Mouse (Mus musculus): ENCODE results near the gene Cfap157. TPM values are rescaled to one million over a fixed set of nuclear protein-coding genes. Genes with fewer than 3 reads are reported as not detected.

The Cfap157 gene
- polyA plus RNA-seq, 1 experiment from 2014 or later = 0.57 TPM

- Histone ChIP-seq H3K4me3 (ENCODE audit: low read depth, low read length) (no peak overlapping the region), H3K27ac (ENCODE audit: low read depth, low read length) (no peak overlapping the region), H3K9ac (ENCODE audit: low read depth, low read length) (no peak overlapping the region), H3K27me3 (ENCODE audit: control insufficient read depth, insufficient read depth, low read length) (no peaks in the 10 kb centered on the region), H3K36me3 (ENCODE audit: control insufficient read depth, insufficient read depth, low read length) (peaks cover 21% of the 10 kb centered on the region), H3K9me3 (replicated peaks; ENCODE audit: control insufficient read depth, low read length) (no peaks in the 10 kb centered on the region), H3K4me2 (no peak overlapping the region), H3K4me1 (ENCODE audit: control insufficient read depth, insufficient read depth, low read length) (peaks cover 13% of the 10 kb centered on the region)
- ATAC-seq (replicated peaks; ENCODE audit: insufficient number of reproducible peaks, low FRiP score, low TSS enrichment) = no peak
- WGBS (ENCODE audit: insufficient replicate concordance) = 85% methylated on average over 13 of the region's 13 CpGs
These were observed 11.7 kb upstream of the Cfap157 start for GRCm38 (mm10) chr2:32795748-32796418.

DNA sequence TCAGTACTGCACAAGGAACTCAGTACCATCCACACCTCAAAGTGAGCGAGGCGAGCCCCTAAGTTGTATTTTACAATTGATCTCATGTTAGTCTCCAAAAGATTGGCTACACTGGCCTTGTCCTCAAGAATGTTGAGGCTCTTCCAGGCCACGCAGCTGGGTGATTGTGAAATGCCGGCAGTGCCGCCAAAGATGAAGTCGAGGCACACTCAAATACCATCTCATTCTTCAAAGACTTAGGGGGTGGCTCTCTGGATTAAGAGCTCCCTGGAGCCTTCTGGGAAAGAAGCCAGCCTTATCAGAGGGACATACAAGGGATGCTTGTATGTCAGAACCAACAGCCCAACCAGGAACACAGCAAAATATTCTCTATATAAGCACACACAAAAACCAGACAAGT, 7.1 kb upstream of the Cfap157 start:
- no peak for ATAC-seq (replicated peaks; ENCODE audit: insufficient number of reproducible peaks, low FRiP score, low TSS enrichment)
- H3K4me2 ChIP-seq = no peak overlapping the region
- H3K9me3 ChIP-seq (replicated peaks; ENCODE audit: control insufficient read depth, low read length) = no peaks in the 10 kb centered on the region
- no peak overlapping the region for H3K27ac ChIP-seq (ENCODE audit: low read depth, low read length)
- H3K9ac ChIP-seq (ENCODE audit: low read depth, low read length) = no peak overlapping the region
- H3K4me1 ChIP-seq (ENCODE audit: control insufficient read depth, insufficient read depth, low read length) = 0 out of 2 replicates have a peak, but pooled peaks cover 3% of the 10 kb centered on the region
- no peak overlapping the region for H3K4me3 ChIP-seq (ENCODE audit: low read depth, low read length)
- 72% methylated on average over 6 of the region's 6 CpGs for WGBS (ENCODE audit: insufficient replicate concordance)
- peaks cover 4% of the 10 kb centered on the region; the same call in 1 of the 2 replicates for H3K36me3 ChIP-seq (ENCODE audit: control insufficient read depth, insufficient read depth, low read length)
- H3K27me3 ChIP-seq (ENCODE audit: control insufficient read depth, insufficient read depth, low read length) = no peaks in the 10 kb centered on the region

GRCm38 (mm10) chr2:32788581-32788980, 4.4 kb upstream of the Cfap157 start:
- no peaks in the 10 kb centered on the region for H3K9me3 ChIP-seq (replicated peaks; ENCODE audit: control insufficient read depth, low read length)

DNA sequence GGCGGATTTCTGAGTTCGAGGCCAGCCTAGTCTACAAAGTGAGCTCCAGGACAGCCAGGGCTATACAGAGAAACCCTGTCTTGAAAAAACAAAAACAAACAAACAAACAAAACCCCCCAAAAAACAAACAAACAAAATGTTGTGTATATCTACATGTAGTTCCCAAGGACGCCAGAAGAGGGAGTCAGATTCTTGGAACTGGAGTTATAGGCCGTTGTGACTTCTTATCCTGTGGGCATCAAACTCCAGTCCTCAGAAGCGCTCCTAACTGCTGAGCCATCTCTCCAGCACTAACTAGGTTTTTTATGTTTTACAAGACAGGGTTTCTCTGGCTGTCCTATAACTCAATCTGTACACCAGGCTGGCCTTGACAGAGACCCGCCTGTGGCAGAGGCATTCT, 2.9 kb upstream of the Cfap157 start:
- ATAC-seq (replicated peaks; ENCODE audit: insufficient number of reproducible peaks, low FRiP score, low TSS enrichment) = no peak
- WGBS (ENCODE audit: insufficient replicate concordance) = 48% methylated on average over 5 of the region's 6 CpGs
- H3K27me3 ChIP-seq (ENCODE audit: control insufficient read depth, insufficient read depth, low read length) = no peaks in the 10 kb centered on the region
- no peak overlapping the region for H3K27ac ChIP-seq (ENCODE audit: low read depth, low read length)
- H3K4me2 ChIP-seq = no peak overlapping the region
- no peaks in the 10 kb centered on the region for H3K36me3 ChIP-seq (ENCODE audit: control insufficient read depth, insufficient read depth, low read length)
- H3K4me1 ChIP-seq (ENCODE audit: control insufficient read depth, insufficient read depth, low read length) = peaks cover 6% of the 10 kb centered on the region; the same call in 1 of the 2 replicates
- H3K9ac ChIP-seq (ENCODE audit: low read depth, low read length) = no peak overlapping the region
- no peaks in the 10 kb centered on the region for H3K9me3 ChIP-seq (replicated peaks; ENCODE audit: control insufficient read depth, low read length)
- no peak overlapping the region for H3K4me3 ChIP-seq (ENCODE audit: low read depth, low read length)

More at GRCm38 (mm10) chr2:32788581-32788980, 4.4 kb upstream of the Cfap157 start:
- Histone ChIP-seq H3K36me3 (ENCODE audit: control insufficient read depth, insufficient read depth, low read length) (no peaks in the 10 kb centered on the region), H3K27ac (ENCODE audit: low read depth, low read length) (no peak overlapping the region), H3K4me3 (ENCODE audit: low read depth, low read length) (no peak overlapping the region), H3K4me1 (ENCODE audit: control insufficient read depth, insufficient read depth, low read length) (peaks cover 6% of the 10 kb centered on the region; the same call in 1 of the 2 replicates), H3K4me2 (no peak overlapping the region), H3K27me3 (ENCODE audit: control insufficient read depth, insufficient read depth, low read length) (no peaks in the 10 kb centered on the region), H3K9ac (ENCODE audit: low read depth, low read length) (no peak overlapping the region; the same call in 1 of the 2 replicates)
- ATAC-seq (replicated peaks; ENCODE audit: insufficient number of reproducible peaks, low FRiP score, low TSS enrichment) = no peak
- 48% methylated on average over 2 of the region's 2 CpGs for WGBS (ENCODE audit: insufficient replicate concordance)

GRCm38 (mm10) chr2:32781710-32782109, 2.5 kb downstream of the Cfap157 start:
- Histone ChIP-seq H3K27me3 (ENCODE audit: control insufficient read depth, insufficient read depth, low read length) (no peaks in the 10 kb centered on the region), H3K9ac (ENCODE audit: low read depth, low read length) (no peak overlapping the region), H3K4me3 (ENCODE audit: low read depth, low read length) (no peak overlapping the region), H3K27ac (ENCODE audit: low read depth, low read length) (no peak overlapping the region), H3K36me3 (ENCODE audit: control insufficient read depth, insufficient read depth, low read length) (no peaks in the 10 kb centered on the region), H3K4me2 (no peak overlapping the region), H3K9me3 (replicated peaks; ENCODE audit: control insufficient read depth, low read length) (no peaks in the 10 kb centered on the region), H3K4me1 (ENCODE audit: control insufficient read depth, insufficient read depth, low read length) (peaks cover 3% of the 10 kb centered on the region; the same call in 1 of the 2 replicates)
- no peak for ATAC-seq (replicated peaks; ENCODE audit: insufficient number of reproducible peaks, low FRiP score, low TSS enrichment)
- WGBS (ENCODE audit: insufficient replicate concordance) = 72% methylated on average over 6 of the region's 6 CpGs

DNA sequence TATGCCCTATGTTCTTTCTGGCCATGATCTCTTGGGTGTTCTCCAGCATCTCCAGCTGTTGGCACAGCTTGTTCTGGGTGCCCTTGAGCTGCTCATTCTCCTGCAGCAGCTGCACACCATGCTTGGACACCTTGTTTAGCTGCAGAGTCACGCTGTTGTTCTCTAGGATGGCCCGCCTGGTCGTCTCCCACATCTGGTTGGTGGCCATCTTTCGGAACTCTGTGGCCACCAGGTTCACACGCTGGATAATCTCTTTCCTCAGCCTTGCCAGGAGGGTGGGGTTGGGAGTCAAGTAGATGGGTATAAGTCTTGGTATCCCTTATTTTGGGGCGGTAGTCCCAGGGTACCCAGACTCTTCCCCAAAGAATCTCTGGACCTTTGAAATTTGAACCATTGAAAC, 4.5 kb downstream of the Cfap157 start:
- ATAC-seq (replicated peaks; ENCODE audit: insufficient number of reproducible peaks, low FRiP score, low TSS enrichment) = no peak
- H3K9ac ChIP-seq (ENCODE audit: low read depth, low read length) = no peak overlapping the region
- no peaks in the 10 kb centered on the region for H3K27me3 ChIP-seq (ENCODE audit: control insufficient read depth, insufficient read depth, low read length)
- no peaks in the 10 kb centered on the region for H3K9me3 ChIP-seq (replicated peaks; ENCODE audit: control insufficient read depth, low read length)
- H3K27ac ChIP-seq (ENCODE audit: low read depth, low read length) = no peak overlapping the region
- 85% methylated on average over 6 of the region's 6 CpGs for WGBS (ENCODE audit: insufficient replicate concordance)
- no peaks in the 10 kb centered on the region for H3K36me3 ChIP-seq (ENCODE audit: control insufficient read depth, insufficient read depth, low read length)
- no peak overlapping the region for H3K4me3 ChIP-seq (ENCODE audit: low read depth, low read length)
- H3K4me2 ChIP-seq = no peak overlapping the region
- H3K4me1 ChIP-seq (ENCODE audit: control insufficient read depth, insufficient read depth, low read length) = peaks cover 9% of the 10 kb centered on the region

- Histone ChIP-seq H3K4me3 (ENCODE audit: low read depth, low read length) (no peak overlapping the region), H3K4me2 (no peak overlapping the region), H3K9me3 (replicated peaks; ENCODE audit: control insufficient read depth, low read length) (no peaks in the 10 kb centered on the region), H3K4me1 (ENCODE audit: control insufficient read depth, insufficient read depth, low read length) (peaks cover 8% of the 10 kb centered on the region), H3K36me3 (ENCODE audit: control insufficient read depth, insufficient read depth, low read length) (no peaks in the 10 kb centered on the region), H3K27ac (ENCODE audit: low read depth, low read length) (no peak overlapping the region), H3K27me3 (ENCODE audit: control insufficient read depth, insufficient read depth, low read length) (no peaks in the 10 kb centered on the region), H3K9ac (ENCODE audit: low read depth, low read length) (no peak overlapping the region)
- 17% methylated on average over 8 of the region's 8 CpGs for WGBS (ENCODE audit: insufficient replicate concordance)
- no peak for ATAC-seq (replicated peaks; ENCODE audit: insufficient number of reproducible peaks, low FRiP score, low TSS enrichment)
These were observed 5.1 kb downstream of the Cfap157 start for GRCm38 (mm10) chr2:32779131-32779530.

DNA sequence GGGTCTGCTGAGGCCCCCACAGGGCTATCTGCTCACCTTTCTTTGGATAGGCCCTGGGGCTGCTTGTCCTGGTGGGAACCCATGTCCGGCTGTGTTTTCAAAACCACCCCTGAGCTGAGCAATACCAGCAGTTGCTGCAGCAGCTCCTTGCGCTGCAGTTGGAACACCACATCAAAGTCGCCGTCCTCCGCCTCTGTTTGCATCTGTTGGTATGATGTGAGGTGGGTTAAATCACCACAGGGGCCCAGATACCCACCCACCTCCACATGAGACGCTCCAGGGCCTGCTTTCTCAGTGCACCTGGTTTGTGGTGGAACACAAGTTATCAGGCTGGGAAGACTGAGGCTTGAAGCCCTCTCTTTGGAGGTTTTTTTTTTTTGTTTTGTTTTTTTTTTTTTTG, 6.1 kb downstream of the Cfap157 start:
- H3K4me1 ChIP-seq (ENCODE audit: control insufficient read depth, insufficient read depth, low read length) = peaks cover 6% of the 10 kb centered on the region
- WGBS (ENCODE audit: insufficient replicate concordance) = 91% methylated on average over 6 of the region's 6 CpGs
- no peaks in the 10 kb centered on the region; the same call in 1 of the 2 replicates for H3K27me3 ChIP-seq (ENCODE audit: control insufficient read depth, insufficient read depth, low read length)
- no peaks in the 10 kb centered on the region for H3K36me3 ChIP-seq (ENCODE audit: control insufficient read depth, insufficient read depth, low read length)
- no peak for ATAC-seq (replicated peaks; ENCODE audit: insufficient number of reproducible peaks, low FRiP score, low TSS enrichment)
- no peak overlapping the region for H3K4me2 ChIP-seq
- H3K27ac ChIP-seq (ENCODE audit: low read depth, low read length) = no peak overlapping the region
- no peak overlapping the region for H3K4me3 ChIP-seq (ENCODE audit: low read depth, low read length)
- no peak overlapping the region for H3K9ac ChIP-seq (ENCODE audit: low read depth, low read length)
- no peaks in the 10 kb centered on the region for H3K9me3 ChIP-seq (replicated peaks; ENCODE audit: control insufficient read depth, low read length)

DNA sequence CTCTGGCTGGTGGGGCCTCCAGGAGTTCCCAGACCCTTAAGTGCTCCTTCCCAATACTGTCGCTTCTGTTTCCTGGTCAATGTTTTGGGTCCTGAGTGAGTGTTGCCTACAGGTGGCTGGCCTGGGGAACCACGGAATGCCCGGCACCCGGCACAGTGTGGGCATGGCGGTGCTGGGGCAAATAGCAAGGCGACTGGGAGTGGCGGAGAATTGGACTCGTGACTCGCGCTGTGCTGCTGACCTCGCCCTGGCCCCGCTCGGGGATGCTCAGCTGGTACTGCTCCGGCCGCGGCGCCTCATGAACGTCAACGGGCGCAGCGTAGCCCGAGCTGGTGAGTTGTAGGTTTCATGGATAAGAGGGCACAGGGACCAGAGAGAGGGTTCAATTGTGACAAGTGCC, 8.0 kb downstream of the Cfap157 start:
- peak overlapping the region; percentile 93 for H3K4me2 ChIP-seq
- peak overlapping the region; percentile 70; the same call in 1 of the 2 replicates for H3K9ac ChIP-seq (ENCODE audit: low read depth, low read length)
- no peak overlapping the region for H3K27ac ChIP-seq (ENCODE audit: low read depth, low read length)
- no peak for ATAC-seq (replicated peaks; ENCODE audit: insufficient number of reproducible peaks, low FRiP score, low TSS enrichment)
- peaks cover 11% of the 10 kb centered on the region for H3K4me1 ChIP-seq (ENCODE audit: control insufficient read depth, insufficient read depth, low read length)
- WGBS (ENCODE audit: insufficient replicate concordance) = 26% methylated on average over 22 of the region's 22 CpGs
- peak overlapping the region; percentile 63 for H3K4me3 ChIP-seq (ENCODE audit: low read depth, low read length)
- H3K9me3 ChIP-seq (replicated peaks; ENCODE audit: control insufficient read depth, low read length) = no peaks in the 10 kb centered on the region
- H3K36me3 ChIP-seq (ENCODE audit: control insufficient read depth, insufficient read depth, low read length) = no peaks in the 10 kb centered on the region
- H3K27me3 ChIP-seq (ENCODE audit: control insufficient read depth, insufficient read depth, low read length) = no peaks in the 10 kb centered on the region; the same call in 1 of the 2 replicates
